9 mouse cellular contexts compared by ENCODE assay signal in genomic region chr11:120609250-120609649, GRCm38 (mm10). TPM values are rescaled to one million over a fixed set of nuclear protein-coding genes. Genes with fewer than 3 reads are reported as not detected.
A peak's percentile ranks its signal among the peaks of the same experiment; 100 is the strongest.
DNase-seq lines count a peak whose midpoint lies in the region; ATAC-seq lines count a peak whose summit lies in the region.
"Had no signal": no experiment of that assay in that cellular context is flagged by ENCODE, and none has a peak within 500 bp of the region (broad histone marks: within the 10 kb centered on the region; RNA-seq: fewer than 3 reads in every experiment).

No protein-coding gene starts in this region.

- peaks cover 38% of the 10 kb centered on the region for H3K4me1 ChIP-seq in heart, embryonic 15.5 days (replicated peaks)
- peaks cover 24% of the 10 kb centered on the region for H3K4me1 ChIP-seq in intestine, embryonic 15.5 days (replicated peaks)
- peaks cover 43% of the 10 kb centered on the region for H3K4me1 ChIP-seq in liver, embryonic 13.5 days (replicated peaks)

- peaks cover 55% of the 10 kb centered on the region for H3K36me3 ChIP-seq in heart, embryonic 15.5 days
- peaks cover 38% of the 10 kb centered on the region for H3K36me3 ChIP-seq in intestine, embryonic 15.5 days
- H3K36me3 ChIP-seq in liver, embryonic 13.5 days: peaks cover 76% of the 10 kb centered on the region

- peak overlapping the region; percentile 80 for H3K4me2 ChIP-seq in heart, embryonic 15.5 days
- H3K4me2 ChIP-seq in intestine, embryonic 15.5 days (replicated peaks): peak overlapping the region; percentile 79
- H3K4me2 ChIP-seq in liver, embryonic 13.5 days: peak overlapping the region; percentile 60

- peak overlapping the region; percentile 46 for H3K4me3 ChIP-seq in heart, embryonic 15.5 days
- peak overlapping the region; percentile 34; the same call in 1 of the 2 replicates for H3K4me3 ChIP-seq in intestine, embryonic 15.5 days (replicated peaks)
- H3K4me3 ChIP-seq in liver, embryonic 13.5 days (replicated peaks): 0 out of 2 replicates have a peak overlapping the region, but pooled peaks have one; percentile 43

- ATAC-seq in heart, embryonic 15.5 days (replicated peaks; ENCODE audit: insufficient number of reproducible peaks, insufficient read depth, low FRiP score, low read depth): peak; percentile 61
- ATAC-seq in intestine, embryonic 15.5 days: peak; percentile 79
- ATAC-seq in liver, embryonic 13.5 days (ENCODE audit: low read depth): peak; percentile 71

- no peaks in the 10 kb centered on the region for H3K9me3 ChIP-seq in heart, embryonic 15.5 days (replicated peaks)
- H3K9me3 ChIP-seq in intestine, embryonic 15.5 days: no peaks in the 10 kb centered on the region
- no peaks in the 10 kb centered on the region for H3K9me3 ChIP-seq in liver, embryonic 13.5 days (replicated peaks)

- H3K27ac ChIP-seq in heart, embryonic 15.5 days: peak overlapping the region; percentile 61
- no peak overlapping the region for H3K27ac ChIP-seq in intestine, embryonic 15.5 days
- H3K27ac ChIP-seq in liver, embryonic 13.5 days: peak overlapping the region; percentile 70; the same call in 1 of the 2 replicates

- no peaks in the 10 kb centered on the region for H3K27me3 ChIP-seq in heart, embryonic 15.5 days
- H3K27me3 ChIP-seq in intestine, embryonic 15.5 days (replicated peaks): no peaks in the 10 kb centered on the region
- peaks cover 18% of the 10 kb centered on the region for H3K27me3 ChIP-seq in liver, embryonic 13.5 days

- intact Hi-C loops in left cerebral cortex, postnatal 14 days (cut with DNase I): no loop called here

- WGBS in heart, embryonic 15.5 days: 27% methylated on average over 8 of the region's 8 CpGs
- WGBS in intestine, embryonic 15.5 days: 35% methylated on average over 8 of the region's 8 CpGs
- 22% methylated on average over 7 of the region's 8 CpGs for WGBS in liver, embryonic 13.5 days (ENCODE audit: insufficient replicate concordance)

- H3K9ac ChIP-seq in heart, embryonic 15.5 days: peak overlapping the region; percentile 55
- peak overlapping the region; percentile 54; the same call in 1 of the 2 replicates for H3K9ac ChIP-seq in intestine, embryonic 15.5 days
- peak overlapping the region; percentile 55 for H3K9ac ChIP-seq in liver, embryonic 13.5 days

- DNase-seq in heart, adult 8-10 months (ENCODE audit: low spot score): no peak
- peak; percentile 90 for DNase-seq in ZHBTc4 (ENCODE audit: low read depth, low spot score)
- DNase-seq in liver, embryonic 13.5 days: no peak
- no peak for DNase-seq in left cerebral cortex, postnatal 14 days (ENCODE audit: low spot score in 2 of 2)
- no peak for DNase-seq in urinary bladder, postnatal 36 days (ENCODE audit: low spot score in 2 of 2)
- no peak for DNase-seq in ovary, postnatal 36 days (ENCODE audit: low spot score)

RNA-seq across cellular contexts. Expression of gene Npb, which starts 1.0 kb away (rescaled TPM):
- polyA plus RNA-seq in heart, embryonic 15.5 days (2015; fragmentation: Nextera tagmentation; extraction: Ambion mirVana): 11.7 and 13.0 TPM in 2 replicates
- under 1 TPM in 1 of 4 experiments, not detected in 3; 0.73 TPM for total RNA-seq in heart, adult 8-10 months (2022)
- 2.7 and 3.6 TPM in 2 replicates for polyA plus RNA-seq in intestine, embryonic 15.5 days (2015; fragmentation: Nextera tagmentation; extraction: Ambion mirVana)
- polyA plus RNA-seq in liver, embryonic 13.5 days (2015; fragmentation: Nextera tagmentation; extraction: Ambion mirVana): 9.5 and 12.6 TPM in 2 replicates
- 1 to 10 TPM in 1 of 2 experiments, under 1 TPM in 1; 0.97 to 1.0 TPM for total RNA-seq in left cerebral cortex, postnatal 14 days (2021)
- total RNA-seq: monocyte, adult 5-6 weeks had no signal

RNA-seq across cellular contexts. Expression of gene Pcyt2, which starts 8.5 kb away (rescaled TPM):
- 80.3 and 111 TPM in 2 replicates for polyA plus RNA-seq in heart, embryonic 15.5 days (2015; fragmentation: Nextera tagmentation; extraction: Ambion mirVana)
- 10 to 100 TPM; 48.1 to 64.4 (median 60.5) TPM for total RNA-seq in heart, adult 8-10 months (2022)
- polyA plus RNA-seq in intestine, embryonic 15.5 days (2015; fragmentation: Nextera tagmentation; extraction: Ambion mirVana): 250 and 306 TPM in 2 replicates
- 114 and 116 TPM in 2 replicates for polyA plus RNA-seq in liver, embryonic 13.5 days (2015; fragmentation: Nextera tagmentation; extraction: Ambion mirVana)
- total RNA-seq in left cerebral cortex, postnatal 14 days (2021): 100 to 1,000 TPM; 131 to 134 TPM

RNA-seq across cellular contexts. Expression of gene Anapc11, which starts 11.0 kb away (rescaled TPM):
- 175 and 182 TPM in 2 replicates for polyA plus RNA-seq in heart, embryonic 15.5 days (2015; fragmentation: Nextera tagmentation; extraction: Ambion mirVana)
- 10 to 100 TPM; 77.9 to 91.8 (median 84.8) TPM for total RNA-seq in heart, adult 8-10 months (2022)
- polyA plus RNA-seq in intestine, embryonic 15.5 days (2015; fragmentation: Nextera tagmentation; extraction: Ambion mirVana): 178 and 194 TPM in 2 replicates
- polyA plus RNA-seq in liver, embryonic 13.5 days (2015; fragmentation: Nextera tagmentation; extraction: Ambion mirVana): 99.1 and 102 TPM in 2 replicates
- total RNA-seq in left cerebral cortex, postnatal 14 days (2021): 100 to 1,000 TPM in 1 of 2 experiments, 10 to 100 TPM in 1; 99.6 to 100 TPM

RNA-seq across cellular contexts. Expression of gene Alyref, which starts 11.1 kb away (rescaled TPM):
- 238 and 262 TPM in 2 replicates for polyA plus RNA-seq in heart, embryonic 15.5 days (2015; fragmentation: Nextera tagmentation; extraction: Ambion mirVana)
- 10 to 100 TPM; 32.3 to 51.0 (median 45.7) TPM for total RNA-seq in heart, adult 8-10 months (2022)
- 406 and 459 TPM in 2 replicates for polyA plus RNA-seq in intestine, embryonic 15.5 days (2015; fragmentation: Nextera tagmentation; extraction: Ambion mirVana)
- polyA plus RNA-seq in liver, embryonic 13.5 days (2015; fragmentation: Nextera tagmentation; extraction: Ambion mirVana): 379 and 416 TPM in 2 replicates
- 10 to 100 TPM; 65.4 to 72.9 TPM for total RNA-seq in left cerebral cortex, postnatal 14 days (2021)

RNA-seq across cellular contexts. Expression of gene Sirt7, which starts 15.8 kb away (rescaled TPM):
- 17.6 and 25.1 TPM in 2 replicates for polyA plus RNA-seq in heart, embryonic 15.5 days (2015; fragmentation: Nextera tagmentation; extraction: Ambion mirVana)
- 10 to 100 TPM in 1 of 4 experiments, 1 to 10 TPM in 3; 6.5 to 10.6 (median 7.6) TPM for total RNA-seq in heart, adult 8-10 months (2022)
- polyA plus RNA-seq in intestine, embryonic 15.5 days (2015; fragmentation: Nextera tagmentation; extraction: Ambion mirVana): 40.1 and 42.2 TPM in 2 replicates
- 33.8 and 34.3 TPM in 2 replicates for polyA plus RNA-seq in liver, embryonic 13.5 days (2015; fragmentation: Nextera tagmentation; extraction: Ambion mirVana)
- 10 to 100 TPM; 34.7 to 42.4 TPM for total RNA-seq in left cerebral cortex, postnatal 14 days (2021)
